Mouse (Mus musculus) B cell, adult 2 months (primary cell): Measurements from ENCODE around the gene Atf3.

Experiments used
- DNase-seq, 2 experiments: peaks; one replicate each; pipeline ENCODE4 v3.0.0; 2022

Atf3 gene

GRCm38 (mm10) chr1:191217939-191218338, at the start of gene Atf3:
Atf3 (minus strand) TSS chr1:191218039.
- no peak for DNase-seq

- no peak for DNase-seq
Measured at GRCm38 (mm10) chr1:191267162-191267561, 49.3 kb upstream of the Atf3 start.

GRCm38 (mm10) chr1:191263471-191263870, 45.6 kb upstream of the Atf3 start:
- no peak for DNase-seq

- DNase-seq, result no peak
Measured at GRCm38 (mm10) chr1:191261861-191262260, 44.0 kb upstream of the Atf3 start.

- DNase-seq, result no peak
Measured at GRCm38 (mm10) chr1:191259661-191260060, 41.8 kb upstream of the Atf3 start.

GRCm38 (mm10) chr1:191259121-191259520, 41.3 kb upstream of the Atf3 start:
- DNase-seq, result no peak

- no peak for DNase-seq
Measured at GRCm38 (mm10) chr1:191258521-191258920, 40.7 kb upstream of the Atf3 start.

- no peak for DNase-seq
Measured at GRCm38 (mm10) chr1:191257981-191258380, 40.1 kb upstream of the Atf3 start.

- no peak for DNase-seq
Measured at GRCm38 (mm10) chr1:191257351-191257771, 39.5 kb upstream of the Atf3 start.

- no peak for DNase-seq
Measured at GRCm38 (mm10) chr1:191256566-191257350, 38.9 kb upstream of the Atf3 start.

GRCm38 (mm10) chr1:191256134-191256533, 38.3 kb upstream of the Atf3 start:
- DNase-seq, result no peak

- DNase-seq, result no peak
Measured at GRCm38 (mm10) chr1:191254448-191254847, 36.6 kb upstream of the Atf3 start.

GRCm38 (mm10) chr1:191253636-191254035, 35.8 kb upstream of the Atf3 start:
- DNase-seq, result no peak

GRCm38 (mm10) chr1:191249975-191250374, 32.1 kb upstream of the Atf3 start:
- DNase-seq, result peak; percentile 66 to 68

- peak in 1 of 2 experiments; percentile 20 for DNase-seq
Measured at GRCm38 (mm10) chr1:191248423-191248822, 30.6 kb upstream of the Atf3 start.

- no peak for DNase-seq
Measured at GRCm38 (mm10) chr1:191247561-191247960, 29.7 kb upstream of the Atf3 start.

- no peak for DNase-seq
Measured at GRCm38 (mm10) chr1:191243855-191244254, 26.0 kb upstream of the Atf3 start.

GRCm38 (mm10) chr1:191242065-191242698, 24.3 kb upstream of the Atf3 start:
- no peak for DNase-seq

GRCm38 (mm10) chr1:191241574-191241973, 23.7 kb upstream of the Atf3 start:
- DNase-seq, result no peak

- no peak for DNase-seq
Measured at GRCm38 (mm10) chr1:191239602-191240001, 21.8 kb upstream of the Atf3 start.

GRCm38 (mm10) chr1:191235788-191236542, 18.1 kb upstream of the Atf3 start:
- no peak for DNase-seq

GRCm38 (mm10) chr1:191234837-191235236, 17.0 kb upstream of the Atf3 start:
- no peak for DNase-seq

GRCm38 (mm10) chr1:191230355-191230931, 12.6 kb upstream of the Atf3 start:
- DNase-seq, result no peak
